Mouse (Mus musculus) hindbrain, embryonic 14.5 days (tissue): ENCODE data around the gene Adam12. TPM values are rescaled to one million over a fixed set of nuclear protein-coding genes. Genes with fewer than 3 reads are reported as not detected.

Experiments
- ATAC-seq: fragments of 200-750 bp; cut with Nextera tagmentation; 2 replicates; pipeline ENCODE4 v1.8.0; 2017; ENCODE audit warnings: moderate number of reproducible peaks, mild to moderate bottlenecking, moderate TSS enrichment, moderate library complexity; ENCODE audit not compliant: low FRiP score
- DNase-seq: peaks from one replicate; pipeline ENCODE4 v3.0.0-alpha.2; 2015; ENCODE audit warnings: low spot score
- H3K27ac ChIP-seq: fragments of 300-500 bp; sonication (generic); 2 replicates; pipeline ENCODE4 v1.5.1; 2014; ENCODE audit warnings: mild to moderate bottlenecking, moderate library complexity
- H3K27me3 ChIP-seq: fragments of 300-500 bp; sonication (generic); 2 replicates; pipeline ENCODE4 v1.6.1; 2014; ENCODE audit warnings: mild to moderate bottlenecking, low read length, mixed read lengths; ENCODE audit not compliant: control insufficient read depth, insufficient read depth
- H3K36me3 ChIP-seq: fragments of 300-500 bp; sonication (generic); replicated peaks from 2 replicates; pipeline ENCODE4 v1.6.1; 2014; ENCODE audit not compliant: control insufficient read depth, insufficient read depth
- H3K4me1 ChIP-seq: fragments of 300-500 bp; sonication (generic); replicated peaks from 2 replicates; pipeline ENCODE4 v1.6.1; 2014; ENCODE audit warnings: antibody characterized with exemption, low read length, mixed read lengths; ENCODE audit not compliant: control insufficient read depth, insufficient read depth
- H3K4me2 ChIP-seq: fragments of 300-500 bp; sonication (generic); replicated peaks from 2 replicates; pipeline ENCODE4 v1.6.1; 2014; ENCODE audit warnings: mild to moderate bottlenecking, moderate library complexity
- H3K4me3 ChIP-seq: fragments of 300-500 bp; sonication (generic); replicated peaks from 2 replicates; pipeline ENCODE4 v1.5.1; 2014; ENCODE audit warnings: mild to moderate bottlenecking, low read length
- H3K9ac ChIP-seq: fragments of 300-500 bp; sonication (generic); 2 replicates; pipeline ENCODE4 v1.6.1; 2014
- H3K9me3 ChIP-seq: fragments of 300-500 bp; sonication (generic); 2 replicates; pipeline ENCODE4 v1.6.1; 2016; ENCODE audit warnings: low read length; ENCODE audit not compliant: control insufficient read depth
- WGBS: fragments of 180-500 bp; shearing (Covaris S2); extraction: QIAGEN DNeasy Blood & Tissue Kit; methylation state at CpG from one replicate; pipeline ENCODE4 v1.1.7; 2014; 5-methylcytosine and 5-hydroxymethylcytosine counted together
- polyA plus RNA-seq: library from polyadenylated mRNA; unstranded; fragments of >200 nt; fragmentation: Nextera tagmentation; extraction: Ambion mirVana; gene quantifications from 2 replicates; pipeline ENCODE4 v1.2.1, GENCODE M21; 2014

Gene Adam12
- polyA plus RNA-seq, 1 experiment from 2014 or later: 7.0 TPM

DNA sequence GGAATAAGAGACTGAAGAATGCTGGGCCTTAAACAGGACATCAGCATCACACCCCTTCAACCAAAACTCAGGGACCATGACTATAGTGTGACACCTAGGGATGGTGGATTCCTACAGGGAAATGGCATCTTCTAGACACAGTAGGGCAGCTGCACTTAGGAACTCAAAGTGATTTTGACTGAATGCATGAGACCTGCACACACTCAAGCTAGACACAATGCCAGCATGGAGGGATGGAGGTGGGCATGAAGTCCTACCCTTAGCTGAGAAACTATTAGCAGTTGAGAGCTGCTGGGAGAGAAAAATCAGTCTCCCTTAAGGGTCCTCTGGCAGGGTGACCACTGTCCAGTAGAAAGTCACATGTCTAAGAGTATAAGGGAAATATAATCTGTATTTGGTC, 147.0 kb downstream of the Adam12 start:
- Histone ChIP-seq H3K4me2 (no peak overlapping the region), H3K36me3 (no peaks in the 10 kb centered on the region), H3K27me3 (no peaks in the 10 kb centered on the region), H3K27ac (no peak overlapping the region), H3K9me3 (no peaks in the 10 kb centered on the region), H3K9ac (no peak overlapping the region), H3K4me3 (no peak overlapping the region), H3K4me1 (no peaks in the 10 kb centered on the region)
- ATAC-seq: no peak
- DNase-seq: no peak

DNA sequence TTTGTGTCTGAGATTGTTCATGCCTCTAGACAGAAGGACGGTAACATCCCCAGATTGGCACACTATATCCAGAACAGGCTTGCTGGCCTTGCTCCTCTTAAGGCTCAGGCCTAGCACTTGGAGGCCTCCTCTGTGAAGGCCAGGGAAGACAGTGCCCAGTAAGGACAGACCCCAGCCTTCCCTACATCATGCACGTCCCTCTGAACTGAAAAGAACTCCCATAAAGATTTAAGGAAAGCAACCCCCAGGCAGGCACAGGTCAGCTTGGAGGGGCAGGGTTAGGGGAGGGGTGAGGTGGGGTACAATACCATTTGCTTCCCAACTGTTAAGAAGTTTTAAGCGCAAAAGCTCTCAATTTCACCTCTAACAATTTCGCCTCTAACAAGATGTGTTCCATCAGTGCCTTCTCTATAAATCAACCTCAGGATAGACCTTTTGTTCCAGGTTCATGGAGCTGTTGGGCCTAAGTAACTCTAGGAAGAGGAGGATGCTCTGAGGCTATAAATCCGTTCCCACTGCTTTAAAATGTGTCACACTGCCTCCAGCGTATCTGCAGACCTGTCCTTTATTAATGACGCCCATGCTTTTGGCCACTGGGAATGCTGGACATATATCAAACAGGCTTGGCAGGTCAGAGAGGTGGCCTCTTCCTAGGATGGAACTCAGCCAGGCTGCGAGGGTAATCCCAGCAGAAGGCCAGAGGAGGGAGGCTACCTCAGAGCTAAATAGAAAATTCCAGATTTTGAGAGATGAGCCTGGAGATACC, 150.5 kb downstream of the Adam12 start:
- H3K4me1 ChIP-seq: no peaks in the 10 kb centered on the region
- WGBS: 87% methylated on average over 8 of the region's 8 CpGs
- no peak overlapping the region for H3K4me2 ChIP-seq
- no peak overlapping the region for H3K9ac ChIP-seq
- no peaks in the 10 kb centered on the region for H3K9me3 ChIP-seq
- ATAC-seq (no peak), DNase-seq (no peak)
- H3K4me3 ChIP-seq: no peak overlapping the region
- H3K27ac ChIP-seq: no peak overlapping the region
- no peaks in the 10 kb centered on the region for H3K27me3 ChIP-seq
- no peaks in the 10 kb centered on the region for H3K36me3 ChIP-seq

DNA sequence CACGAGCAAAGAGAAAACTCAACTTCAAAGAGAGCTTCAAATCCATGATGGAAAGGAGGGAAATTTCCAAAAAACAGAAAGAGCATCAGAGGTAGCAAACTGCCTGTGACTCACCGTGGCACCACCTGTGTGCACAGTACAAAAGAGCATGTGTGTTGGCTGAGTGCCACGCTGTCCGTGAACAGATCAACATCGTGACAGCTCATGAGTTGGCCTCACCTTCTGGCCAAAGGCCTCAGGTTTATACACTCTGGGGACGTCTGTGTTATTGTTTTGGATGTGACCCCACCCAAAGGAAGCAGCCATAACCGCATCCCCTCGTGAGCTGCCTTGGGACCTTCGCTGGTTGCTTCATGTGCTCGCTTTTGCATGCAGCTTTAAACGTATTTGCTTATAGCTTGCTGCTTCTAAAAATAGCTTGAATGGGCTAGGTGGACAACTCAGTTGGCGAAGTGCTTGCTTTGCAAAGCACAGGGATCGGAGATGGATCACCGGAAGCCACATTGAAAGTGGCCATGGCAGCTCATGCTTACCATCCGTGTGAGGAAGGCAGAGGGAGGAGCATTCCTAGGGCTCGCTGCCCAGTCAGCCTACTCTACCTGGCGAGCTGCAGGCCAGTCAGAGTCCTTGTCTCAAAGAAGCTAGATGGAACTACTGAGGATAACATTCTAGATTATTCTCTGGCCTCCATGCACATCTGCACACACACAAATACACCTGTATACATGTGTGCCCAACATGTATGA, 151.8 kb downstream of the Adam12 start:
- Histone ChIP-seq H3K4me2 (no peak overlapping the region), H3K9ac (no peak overlapping the region), H3K4me1 (no peaks in the 10 kb centered on the region), H3K27ac (no peak overlapping the region), H3K27me3 (no peaks in the 10 kb centered on the region), H3K36me3 (no peaks in the 10 kb centered on the region), H3K9me3 (no peaks in the 10 kb centered on the region), H3K4me3 (no peak overlapping the region)
- WGBS: 81% methylated on average over 17 of the region's 17 CpGs
- no peak for DNase-seq
- ATAC-seq: no peak

DNA sequence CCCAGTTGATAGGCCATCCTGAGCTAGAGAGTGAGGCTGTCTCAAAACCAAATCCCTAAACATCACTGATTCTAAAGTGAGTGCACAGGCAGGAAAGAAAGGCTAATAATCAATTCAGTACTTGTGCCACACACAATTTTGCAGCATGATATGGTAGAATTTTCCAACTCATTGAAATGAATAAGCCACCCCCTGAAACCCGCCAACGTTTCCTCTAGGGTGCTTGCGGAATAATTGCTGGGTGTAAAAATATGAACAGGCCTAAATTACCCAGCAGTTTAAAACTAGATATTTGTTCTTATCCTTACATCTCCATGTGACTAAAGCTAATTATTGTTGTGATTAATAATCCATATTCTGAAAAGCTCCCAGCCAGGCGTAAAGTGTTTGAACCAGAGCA, 154.3 kb downstream of the Adam12 start:
- H3K4me3 ChIP-seq: no peak overlapping the region
- no peak overlapping the region for H3K27ac ChIP-seq
- 82% methylated on average over 4 of the region's 4 CpGs for WGBS
- H3K4me2 ChIP-seq: no peak overlapping the region
- no peak overlapping the region for H3K9ac ChIP-seq
- H3K9me3 ChIP-seq: no peaks in the 10 kb centered on the region
- no peaks in the 10 kb centered on the region for H3K4me1 ChIP-seq
- no peaks in the 10 kb centered on the region for H3K27me3 ChIP-seq
- no peak for DNase-seq
- no peaks in the 10 kb centered on the region for H3K36me3 ChIP-seq
- no peak for ATAC-seq

DNA sequence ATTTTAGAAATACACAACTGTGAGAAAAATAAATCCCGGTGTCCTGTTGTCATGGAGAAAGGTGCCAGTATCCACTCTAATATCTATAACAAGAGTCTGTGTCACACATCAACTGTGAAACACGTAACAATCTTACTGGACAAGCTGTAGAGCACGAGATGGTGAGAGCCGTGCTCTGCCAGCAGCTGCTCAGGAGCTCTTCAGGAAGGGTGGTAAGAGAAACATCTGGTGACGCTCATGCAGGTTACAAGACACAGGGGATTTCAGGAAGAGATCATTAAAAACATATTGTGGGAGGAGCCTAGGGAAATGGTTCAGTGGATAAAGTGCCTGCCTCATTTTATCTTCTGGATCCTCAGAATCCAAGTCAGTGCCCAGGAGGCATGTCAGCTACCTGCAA, 158.9 kb downstream of the Adam12 start:
- ATAC-seq (no peak), DNase-seq (no peak)
- WGBS: 87% methylated on average over 5 of the region's 5 CpGs
- Histone ChIP-seq H3K4me3 (no peak overlapping the region), H3K4me2 (no peak overlapping the region), H3K9me3 (no peaks in the 10 kb centered on the region), H3K27ac (no peak overlapping the region), H3K4me1 (no peaks in the 10 kb centered on the region), H3K9ac (no peak overlapping the region), H3K27me3 (no peaks in the 10 kb centered on the region), H3K36me3 (no peaks in the 10 kb centered on the region)

DNA sequence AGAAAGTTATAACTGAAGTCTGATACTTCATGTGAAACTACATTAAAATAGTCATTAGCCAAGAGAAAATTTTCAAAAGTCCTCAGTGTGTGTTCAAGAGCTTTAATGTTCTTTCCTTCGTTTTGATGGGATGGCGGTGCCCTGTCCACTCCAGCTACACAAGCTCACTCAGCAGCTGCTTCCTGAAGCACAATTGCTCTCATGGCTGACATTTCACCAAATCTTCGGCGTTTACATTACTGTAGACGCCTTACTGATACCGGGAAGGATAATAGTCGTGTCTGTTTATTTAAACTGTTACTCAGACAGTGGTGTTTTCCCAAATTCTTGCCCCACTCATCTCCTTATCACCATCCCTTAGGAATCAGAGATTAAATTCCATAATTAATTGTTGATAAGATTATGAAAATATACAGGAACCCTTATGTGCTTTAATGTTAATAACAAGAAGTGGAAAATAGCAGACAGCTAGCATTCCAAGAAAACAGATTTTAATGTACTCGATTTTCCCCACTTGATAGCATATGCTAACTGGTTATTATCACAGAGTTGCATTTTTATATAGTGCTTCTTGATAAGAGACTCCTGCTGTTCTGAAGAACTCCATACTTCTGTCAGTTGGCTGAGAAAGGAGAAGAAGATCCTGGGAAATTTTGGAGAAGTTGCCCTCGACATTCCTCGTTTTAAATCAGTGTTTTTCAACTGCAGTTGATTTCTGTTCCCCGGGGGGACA, 160.6 kb downstream of the Adam12 start:
- Histone ChIP-seq H3K4me3 (no peak overlapping the region), H3K27me3 (no peaks in the 10 kb centered on the region), H3K9ac (no peak overlapping the region), H3K4me1 (no peaks in the 10 kb centered on the region), H3K4me2 (no peak overlapping the region), H3K36me3 (no peaks in the 10 kb centered on the region), H3K27ac (no peak overlapping the region), H3K9me3 (no peaks in the 10 kb centered on the region)
- no peak for ATAC-seq
- 86% methylated on average over 11 of the region's 11 CpGs for WGBS
- no peak for DNase-seq

DNA sequence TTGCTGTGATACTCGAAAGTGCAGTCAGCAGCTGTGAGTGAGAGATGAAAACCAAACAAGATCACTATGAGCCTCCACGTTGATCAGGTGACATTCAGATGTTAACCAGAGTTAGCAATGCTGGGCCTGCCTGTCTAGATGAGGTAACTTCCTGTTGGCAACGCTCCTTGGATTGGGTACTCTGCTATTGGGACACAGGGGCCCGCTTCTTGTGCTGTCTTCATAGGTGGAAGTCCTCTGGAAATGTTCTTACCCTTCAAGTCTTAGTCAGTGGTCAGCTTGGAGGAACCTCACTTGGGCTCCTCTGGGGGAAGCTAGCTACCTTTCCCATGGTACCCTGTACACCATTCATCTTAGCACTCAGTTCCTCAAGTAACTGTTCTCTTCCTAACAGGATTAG, 169.3 kb downstream of the Adam12 start:
- Histone ChIP-seq H3K36me3 (no peaks in the 10 kb centered on the region), H3K9ac (no peak overlapping the region), H3K9me3 (no peaks in the 10 kb centered on the region), H3K4me1 (no peaks in the 10 kb centered on the region), H3K4me2 (no peak overlapping the region), H3K27ac (no peak overlapping the region), H3K4me3 (no peak overlapping the region), H3K27me3 (no peaks in the 10 kb centered on the region)
- ATAC-seq (no peak), DNase-seq (no peak)
- 79% methylated on average over 4 of the region's 4 CpGs for WGBS

DNA sequence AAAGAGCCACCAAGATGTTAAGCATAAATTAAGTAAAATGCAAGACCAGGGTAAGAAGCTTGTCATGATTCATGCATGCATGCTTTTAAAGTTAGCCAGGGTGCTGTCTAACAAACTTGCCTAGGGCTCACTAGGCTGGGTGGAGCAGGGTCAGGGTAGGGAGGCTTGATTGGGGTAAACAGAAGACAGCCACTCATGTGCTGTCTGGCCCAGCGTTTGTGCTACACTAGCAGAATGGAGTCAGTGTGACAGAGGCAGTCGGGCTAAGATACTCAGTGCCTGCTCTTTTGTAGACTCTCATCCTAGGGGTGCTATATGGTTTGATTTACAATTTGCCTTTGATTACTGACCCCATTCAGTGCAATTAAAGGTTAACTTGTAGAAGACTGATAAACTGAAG, 179.5 kb downstream of the Adam12 start:
- Histone ChIP-seq H3K4me2 (no peak overlapping the region), H3K27ac (no peak overlapping the region)
- no peak for ATAC-seq

DNA sequence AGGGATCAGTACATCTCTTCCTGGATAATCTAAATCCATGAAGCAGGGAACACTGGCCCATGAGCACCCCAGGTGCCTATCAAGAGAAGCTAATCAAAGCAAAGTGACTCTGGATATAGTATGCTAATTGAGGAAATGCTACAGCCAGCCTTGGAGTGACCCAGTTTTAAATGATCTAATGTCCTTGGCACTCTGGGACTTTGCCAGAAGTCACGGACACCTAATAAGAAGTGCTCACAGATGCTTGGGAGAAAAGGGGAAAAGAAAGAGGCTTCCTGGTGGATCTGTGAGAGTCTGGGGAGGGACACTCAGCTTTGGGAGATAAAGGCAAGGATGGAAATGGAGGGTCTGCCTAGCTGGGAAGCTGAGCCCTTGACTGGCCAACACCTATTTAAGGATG, 181.6 kb downstream of the Adam12 start:
- Histone ChIP-seq H3K36me3 (no peaks in the 10 kb centered on the region), H3K27ac (no peak overlapping the region), H3K9me3 (no peaks in the 10 kb centered on the region), H3K27me3 (no peaks in the 10 kb centered on the region), H3K4me1 (no peaks in the 10 kb centered on the region), H3K9ac (no peak overlapping the region), H3K4me2 (no peak overlapping the region), H3K4me3 (no peak overlapping the region)
- ATAC-seq: no peak
- no peak for DNase-seq
- WGBS: 69% methylated on average over 1 of the region's 1 CpGs

More for the DNA sequence above, 179.5 kb downstream of the Adam12 start:
- no peaks in the 10 kb centered on the region for H3K27me3 ChIP-seq
- no peak overlapping the region for H3K9ac ChIP-seq
- no peaks in the 10 kb centered on the region for H3K4me1 ChIP-seq
- no peak for DNase-seq
- H3K4me3 ChIP-seq: no peak overlapping the region
- H3K9me3 ChIP-seq: no peaks in the 10 kb centered on the region
- no peaks in the 10 kb centered on the region for H3K36me3 ChIP-seq
- 66% methylated on average over 2 of the region's 2 CpGs for WGBS
